Mouse (Mus musculus): ENCODE results near the gene Bcl2l10.
A peak's percentile ranks its signal among the peaks of the same experiment; 100 is the strongest.
"Not testable (repeated sequence)": the region's sequence is repeated elsewhere in the genome, so short reads cannot be mapped to it uniquely, and the experiment has no call there.

Gene Bcl2l10

GRCm38 (mm10) chr9:75348066-75348465, 508 bp downstream of the Bcl2l10 start:
- DNase-seq, result peak; percentile 11 to 16

- no peak for DNase-seq
Observed at GRCm38 (mm10) chr9:75348641-75349040, 1.1 kb downstream of the Bcl2l10 start.

DNA sequence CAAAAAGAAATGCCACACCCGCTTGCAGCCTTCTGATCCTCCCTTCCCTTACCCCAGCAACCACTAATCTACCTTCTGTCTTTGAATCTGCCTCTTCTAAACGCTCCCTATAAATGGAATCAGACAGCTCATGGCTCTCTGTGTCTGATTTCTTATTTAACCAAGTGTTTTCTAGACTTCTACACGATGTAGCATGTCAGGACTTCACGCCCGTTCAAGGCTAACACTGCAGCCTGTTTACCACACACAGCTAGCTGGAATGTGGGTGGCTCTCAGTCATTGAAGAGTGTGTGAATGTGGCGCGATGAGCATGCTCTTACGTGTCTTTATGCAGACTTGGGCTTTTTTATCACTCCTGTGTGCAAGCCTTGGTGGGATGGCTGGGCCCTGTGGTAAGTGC, 5.5 kb downstream of the Bcl2l10 start:
- DNase-seq, result no peak

DNA sequence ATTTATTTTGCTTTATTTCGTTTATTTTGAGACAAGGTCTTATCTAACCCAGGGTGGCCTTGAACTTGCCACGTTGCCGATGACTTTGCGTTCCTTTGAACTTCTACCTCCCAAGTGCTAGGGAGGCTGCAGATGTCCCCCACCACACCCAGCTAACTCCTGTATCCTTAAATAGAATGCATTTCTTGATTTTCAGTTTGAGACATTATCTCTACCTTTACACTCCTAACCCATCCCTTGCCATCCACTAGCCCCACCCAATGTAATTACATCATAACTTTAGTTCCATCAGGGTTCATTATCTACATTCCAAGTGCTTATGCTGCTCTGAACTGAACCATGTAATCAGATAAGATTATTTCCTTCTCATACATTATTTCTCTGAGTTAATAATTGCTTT, 8.2 kb downstream of the Bcl2l10 start:
- no peak for DNase-seq

- no peak for DNase-seq
Observed at GRCm38 (mm10) chr9:75357087-75357654, 9.6 kb downstream of the Bcl2l10 start.

DNA sequence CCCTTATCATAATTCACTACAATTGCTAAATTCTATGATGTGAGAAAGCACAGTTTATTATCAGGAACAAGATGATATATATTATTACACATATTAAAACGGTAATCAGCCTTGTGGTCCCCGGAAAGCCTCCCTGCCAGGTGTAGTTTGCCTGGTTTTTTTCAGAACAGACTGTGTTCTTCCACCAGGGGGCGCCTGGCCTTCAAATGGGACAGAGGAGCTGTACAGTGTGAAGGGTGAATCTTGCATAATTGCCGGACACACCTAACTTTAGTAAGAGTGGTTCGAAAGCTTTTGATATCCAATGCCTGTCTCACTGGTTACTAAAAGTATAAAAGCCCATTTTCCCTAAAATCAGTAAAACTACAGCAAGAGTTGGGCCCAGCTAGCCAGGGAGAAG, 14.1 kb downstream of the Bcl2l10 start:
- DNase-seq, result peak; percentile 93 to 95

GRCm38 (mm10) chr9:75362201-75362600, 14.6 kb downstream of the Bcl2l10 start:
- DNase-seq, result peak in 1 of 2 experiments; percentile 12

GRCm38 (mm10) chr9:75363001-75363400, 15.4 kb downstream of the Bcl2l10 start:
- no peak for DNase-seq

GRCm38 (mm10) chr9:75363702-75364101, 16.1 kb downstream of the Bcl2l10 start:
- DNase-seq, result not testable (repeated sequence)

DNA sequence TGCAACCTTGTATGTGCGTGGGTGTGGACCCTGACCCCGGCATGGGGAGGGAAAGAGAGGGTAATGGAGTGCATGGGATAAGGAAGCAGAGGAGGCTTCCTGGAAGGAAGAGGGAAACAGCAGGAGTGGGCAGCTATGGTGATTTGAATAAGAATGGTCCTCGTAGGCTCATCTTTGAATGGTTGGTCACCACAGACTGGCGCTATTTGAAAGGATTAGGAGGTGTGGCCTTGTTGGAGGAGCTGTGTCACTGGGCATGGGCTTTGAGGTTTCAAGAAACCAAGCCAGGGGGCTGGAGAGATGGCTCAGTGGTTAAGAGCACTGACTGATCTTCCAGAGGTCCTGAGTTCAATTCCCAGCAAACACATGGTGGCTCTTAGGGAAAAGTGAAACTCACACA, 17.6 kb downstream of the Bcl2l10 start:
- DNase-seq, result no peak

GRCm38 (mm10) chr9:75366191-75366590, 18.6 kb downstream of the Bcl2l10 start:
- no peak for DNase-seq

DNA sequence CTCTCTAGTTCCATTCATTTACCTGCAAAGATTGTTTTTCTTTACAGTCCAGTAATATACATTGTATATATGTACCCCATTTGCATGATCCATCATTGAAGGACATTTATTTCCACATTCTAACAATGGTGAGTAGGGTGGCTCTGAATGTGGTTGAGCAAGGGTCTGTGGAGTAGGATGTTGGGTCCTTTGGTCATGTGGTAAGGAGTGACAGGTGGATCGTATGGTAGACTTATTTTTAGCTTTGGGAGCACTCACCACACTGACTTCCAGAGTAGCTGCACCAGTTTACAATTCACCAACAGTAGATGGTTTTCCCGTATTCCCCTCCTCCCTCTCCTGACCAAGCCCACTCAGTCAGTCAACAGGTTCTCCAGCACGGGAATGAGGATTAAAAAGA, 21.2 kb downstream of the Bcl2l10 start:
- DNase-seq, result no peak

- peak; percentile 81 for DNase-seq
Observed at GRCm38 (mm10) chr9:75375606-75376005, 28.0 kb downstream of the Bcl2l10 start.

DNA sequence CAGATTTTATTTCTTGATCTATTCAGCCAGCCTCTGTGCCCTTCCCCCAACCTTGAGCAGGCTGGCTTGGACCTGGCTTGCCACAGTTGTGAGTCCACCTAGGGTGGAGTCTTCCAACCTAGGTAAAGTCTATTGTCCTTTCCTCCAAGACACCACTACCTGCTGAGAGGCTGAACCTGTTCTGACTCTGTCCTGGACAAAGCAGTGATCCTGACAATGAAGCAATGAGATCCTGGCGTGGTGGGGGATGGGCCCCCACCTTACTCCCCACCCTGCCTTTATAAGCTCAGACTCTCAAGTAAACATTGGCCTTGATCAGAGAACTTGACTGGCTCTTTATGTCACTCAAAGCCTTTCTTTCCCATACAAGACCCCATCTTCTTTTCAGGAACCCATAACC, 28.9 kb downstream of the Bcl2l10 start:
- DNase-seq, result no peak

DNA sequence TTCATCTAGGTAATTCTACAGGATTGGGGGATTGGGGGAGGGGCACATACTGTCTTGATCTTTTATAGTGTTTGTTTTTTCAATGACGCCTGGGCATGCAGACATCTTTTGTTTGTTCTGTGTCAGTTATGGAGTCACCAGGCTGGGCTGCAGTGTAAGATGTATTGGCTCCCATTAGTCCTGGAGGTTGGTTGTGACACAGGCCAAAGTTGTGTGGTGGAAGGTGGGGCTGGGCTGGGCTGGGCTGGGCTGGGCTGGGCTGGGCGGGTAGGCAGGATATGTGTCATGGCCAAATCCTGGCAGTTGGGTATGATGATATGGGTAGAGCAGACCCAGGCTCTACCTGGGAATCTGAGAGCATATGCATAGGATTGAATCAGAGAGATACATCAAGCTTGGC, 31.2 kb downstream of the Bcl2l10 start:
- no peak for DNase-seq

GRCm38 (mm10) chr9:75382825-75383224, 35.3 kb downstream of the Bcl2l10 start:
- DNase-seq, result no peak

- peak in 1 of 2 experiments; percentile 31 for DNase-seq
Observed at GRCm38 (mm10) chr9:75383785-75384184, 36.2 kb downstream of the Bcl2l10 start.

DNA sequence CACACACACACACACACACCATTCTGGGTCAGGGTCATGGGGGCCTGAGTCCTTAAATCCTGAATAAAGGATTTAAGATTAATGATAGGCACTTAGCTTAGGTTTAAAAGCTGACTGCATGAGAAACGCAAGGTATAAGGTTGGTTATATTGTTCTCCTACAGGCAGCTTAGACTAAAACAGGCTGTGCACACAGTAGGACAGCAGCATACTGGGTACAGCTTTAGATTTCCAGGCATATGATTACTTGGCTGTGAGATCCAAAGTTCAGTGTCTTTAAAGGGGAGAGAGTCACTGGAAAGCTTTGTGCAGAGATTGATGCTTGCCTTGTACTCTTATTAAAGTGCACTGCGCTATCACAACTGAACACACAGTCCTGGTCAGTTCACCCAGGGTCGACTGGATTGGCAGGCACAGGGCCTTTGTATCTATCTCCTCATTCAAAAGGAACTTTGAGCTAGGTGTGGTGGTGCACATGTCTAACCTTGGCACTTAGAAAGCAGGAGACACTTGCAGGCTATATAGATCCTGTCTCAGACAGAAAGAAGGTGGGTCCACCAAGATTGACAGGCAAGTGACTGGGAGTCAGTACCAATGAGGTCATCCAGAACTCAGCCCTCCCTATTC, 36.9 kb downstream of the Bcl2l10 start:
- DNase-seq, result no peak

DNA sequence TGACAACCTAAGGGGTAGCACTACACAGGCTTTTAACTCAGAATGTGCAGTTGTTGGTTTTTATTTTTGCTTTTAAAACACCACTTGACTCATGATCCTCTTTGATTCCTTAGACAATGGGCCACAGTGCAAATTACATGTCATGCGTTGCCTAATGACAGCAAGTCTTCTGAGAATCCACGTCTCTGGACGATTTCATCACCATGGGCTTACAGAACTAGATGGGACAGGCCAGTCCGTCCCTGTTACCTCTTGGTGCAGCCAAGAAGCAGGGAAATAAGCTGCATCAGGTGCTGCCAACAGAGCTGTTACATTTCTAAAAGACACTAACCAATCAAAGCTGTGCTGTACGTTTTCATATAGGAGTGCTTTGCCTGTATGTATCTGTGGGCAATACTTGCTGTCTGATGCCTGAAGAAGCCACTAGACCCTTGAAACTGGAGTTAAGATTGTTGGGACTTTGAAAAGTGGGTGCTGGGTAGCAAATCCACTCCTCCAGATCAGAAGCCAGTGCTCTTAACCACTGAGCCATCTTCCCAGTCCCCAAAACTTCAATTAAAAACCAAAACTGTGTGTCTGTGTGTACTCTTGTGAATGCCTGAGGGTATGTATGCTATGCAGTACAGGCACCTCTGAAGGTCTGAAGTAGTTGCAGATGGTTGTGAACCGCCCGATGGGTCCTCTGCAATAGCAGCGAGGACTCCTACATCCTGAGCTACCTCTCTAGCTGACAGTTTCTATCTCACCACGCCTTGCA, 37.8 kb downstream of the Bcl2l10 start:
- DNase-seq, result no peak

- no peak for DNase-seq
Observed at GRCm38 (mm10) chr9:75393251-75393650, 45.7 kb downstream of the Bcl2l10 start.

DNA sequence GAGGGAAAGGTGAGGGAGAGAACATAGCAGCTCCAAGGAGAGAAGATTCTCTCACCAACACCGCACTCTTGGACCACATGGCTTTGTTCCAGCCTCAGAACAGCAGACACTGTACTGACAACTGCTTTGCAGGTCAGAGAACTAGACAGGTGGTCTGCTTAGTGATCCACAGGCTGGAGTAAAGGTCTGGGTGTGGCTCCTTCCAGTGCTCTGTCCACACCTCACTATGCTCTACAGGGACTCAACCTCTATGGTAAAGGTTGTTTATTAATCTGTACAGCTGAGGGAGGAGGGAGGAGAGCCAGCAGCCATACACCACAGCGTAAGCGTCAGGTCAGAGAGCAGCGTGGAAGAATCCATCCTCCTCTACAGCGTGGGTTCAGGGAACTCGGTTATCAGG, 48.4 kb downstream of the Bcl2l10 start:
- no peak for DNase-seq

DNA sequence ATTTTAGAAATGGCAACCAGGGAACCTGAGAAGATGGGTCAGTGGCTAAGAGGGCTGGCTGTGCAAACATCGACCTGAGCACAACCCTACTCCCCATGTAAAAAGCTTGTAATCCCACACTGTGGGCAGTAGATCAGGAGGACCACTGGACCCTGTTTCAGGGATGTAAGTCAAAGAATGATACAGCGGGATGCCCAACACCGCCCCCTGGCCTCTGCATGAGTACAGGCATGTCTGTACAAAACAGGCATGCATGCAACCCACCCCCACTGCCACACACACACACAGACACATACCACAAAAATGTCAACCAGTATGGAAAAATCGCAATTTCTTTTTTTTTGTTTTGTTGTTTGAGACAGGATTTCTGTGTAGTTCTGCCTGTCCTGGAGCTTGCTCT, 51.5 kb downstream of the Bcl2l10 start:
- DNase-seq, result no peak

DNA sequence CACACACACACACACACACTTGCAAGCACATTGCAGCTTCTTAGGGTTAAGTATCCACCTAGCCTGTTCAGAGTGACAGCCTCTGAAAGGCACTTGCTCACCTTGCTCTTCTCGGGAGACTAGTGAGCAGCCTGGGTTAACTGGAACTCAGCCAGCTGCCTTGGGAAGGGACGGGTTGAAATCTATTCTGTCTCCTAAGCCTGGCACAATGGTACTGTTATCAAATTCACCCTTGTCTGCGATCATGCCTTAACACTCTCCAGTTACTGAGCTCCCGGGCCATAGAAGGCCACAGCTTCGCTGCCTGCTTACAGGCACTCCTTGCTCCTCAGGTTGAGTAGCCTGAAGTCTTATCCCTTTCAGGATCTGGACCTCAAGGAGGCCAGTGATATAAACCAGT, 53.1 kb downstream of the Bcl2l10 start:
- peak; percentile 53 to 62 for DNase-seq
